Mouse (Mus musculus) CH12.LX (cell line): Measurements from ENCODE around the gene T. TPM values are rescaled to one million over a fixed set of nuclear protein-coding genes. Genes with fewer than 3 reads are reported as not detected.

Experiments used
- DNase-seq: peaks from one replicate; pipeline ENCODE4 v3.0.0-alpha.2; 2013; ENCODE audit errors: extremely low read depth
- H3K27ac ChIP-seq: 2 replicates; pipeline ENCODE4 v1.5.1; 2012; ENCODE audit warnings: low read depth, mild to moderate bottlenecking, control low read depth, moderate library complexity; ENCODE audit not compliant: insufficient read depth
- H3K27me3 ChIP-seq: replicated peaks from 2 replicates; pipeline ENCODE3; 2012; ENCODE audit warnings: inconsistent platforms
- H3K36me3 ChIP-seq, 2 experiments: replicated peaks in 1 of 2; 2 replicates each; pipeline versions ENCODE3 to v1.6.1; 2012; ENCODE audit warnings: inconsistent platforms in 1 of 2, low read length in 1 of 2, mild to moderate bottlenecking in 1 of 2, mixed read lengths in 1 of 2, moderate library complexity in 1 of 2; ENCODE audit not compliant: control insufficient read depth in 1 of 2, insufficient read depth in 1 of 2
- H3K4me1 ChIP-seq, 2 experiments: 2 replicates each; pipeline ENCODE4 v1.6.1; 2012; ENCODE audit warnings: inconsistent platforms in 1 of 2, moderate library complexity in 1 of 2; ENCODE audit not compliant: insufficient read depth in 2 of 2, control insufficient read depth in 1 of 2
- H3K4me2 ChIP-seq: 2 replicates; pipeline ENCODE4 v1.6.1; 2012; ENCODE audit warnings: low read depth, mild to moderate bottlenecking, control low read depth; ENCODE audit not compliant: poor library complexity, insufficient read depth, severe bottlenecking
- H3K4me3 ChIP-seq, 3 experiments: fragments of 150-350 bp in 1 of 3; sonication (generic) in 1 of 3; replicated peaks in 1 of 3; 2 replicates each; pipeline versions ENCODE3 to v1.5.1; 2011 to 2012; ENCODE audit warnings: low read depth in 2 of 3, low read length in 2 of 3, mild to moderate bottlenecking in 2 of 3, moderate library complexity in 2 of 3, control low read depth in 1 of 3, improper control_type of control experiment in 1 of 3, inconsistent platforms in 1 of 3, mixed read lengths in 1 of 3; ENCODE audit not compliant: poor library complexity in 1 of 3
- H3K79me2 ChIP-seq: replicated peaks from 2 replicates; pipeline ENCODE4 v1.6.1; 2012; ENCODE audit warnings: mild to moderate bottlenecking, moderate library complexity; ENCODE audit not compliant: control insufficient read depth, poor library complexity, insufficient read depth, severe bottlenecking; ENCODE audit errors: extremely low read depth
- H3K9ac ChIP-seq: 2 replicates; pipeline ENCODE4 v1.6.1; 2012; ENCODE audit warnings: low read depth, mild to moderate bottlenecking, control low read depth, moderate library complexity; ENCODE audit not compliant: insufficient read depth
- H3K9me3 ChIP-seq: replicated peaks from 2 replicates; pipeline ENCODE3; 2012; ENCODE audit warnings: low read length, inconsistent platforms, mixed read lengths
- CHD1 ChIP-seq: IDR thresholded peaks from 2 replicates; pipeline ENCODE4 v1.6.1; 2012; ENCODE audit warnings: low read depth, low read length, improper control_type of control experiment, inconsistent platforms
- CHD2 ChIP-seq: IDR thresholded peaks from 2 replicates; pipeline ENCODE4 v1.6.1; 2011; ENCODE audit warnings: low read length, improper control_type of control experiment
- E2F4 ChIP-seq: IDR thresholded peaks from 2 replicates; pipeline ENCODE4 v1.6.1; 2011; ENCODE audit warnings: low read depth, low read length, improper control_type of control experiment; ENCODE audit not compliant: insufficient replicate concordance
- ELF1 ChIP-seq: IDR thresholded peaks from 2 replicates; pipeline ENCODE4 v1.6.1; 2014; ENCODE audit warnings: low read depth, mild to moderate bottlenecking, inconsistent platforms, low read length, improper control_type of control experiment
- IRF4 ChIP-seq: IDR thresholded peaks from 2 replicates; pipeline ENCODE4 v1.6.1; 2014; ENCODE audit warnings: low read depth, mild to moderate bottlenecking, inconsistent platforms, low read length, improper control_type of control experiment
- JUN ChIP-seq: IDR thresholded peaks from 2 replicates; pipeline ENCODE4 v1.6.1; 2011; ENCODE audit warnings: low read depth, mild to moderate bottlenecking, low read length, improper control_type of control experiment, moderate library complexity; ENCODE audit not compliant: insufficient read depth
- MAFK ChIP-seq: IDR thresholded peaks from 2 replicates; pipeline ENCODE4 v1.6.1; 2011; ENCODE audit warnings: low read length, improper control_type of control experiment; ENCODE audit not compliant: insufficient replicate concordance
- MEF2A ChIP-seq: IDR thresholded peaks from 2 replicates; pipeline ENCODE4 v1.6.1; 2014; ENCODE audit warnings: low read depth, mild to moderate bottlenecking, inconsistent platforms, low read length, improper control_type of control experiment, borderline replicate concordance
- MYC ChIP-seq: IDR thresholded peaks from 2 replicates; pipeline ENCODE4 v1.6.1; 2011; ENCODE audit warnings: low read depth, mild to moderate bottlenecking, improper control_type of control experiment, low read length
- NRF1 ChIP-seq: IDR thresholded peaks from 2 replicates; pipeline ENCODE4 v1.6.1; 2014; ENCODE audit warnings: low read depth, mild to moderate bottlenecking, inconsistent platforms, low read length, improper control_type of control experiment, moderate library complexity
- PAX5 ChIP-seq: IDR thresholded peaks from 2 replicates; pipeline ENCODE4 v1.6.1; 2012; ENCODE audit warnings: low read length, inconsistent platforms, mixed read lengths
- POLR2A ChIP-seq: IDR thresholded peaks from 2 replicates; pipeline ENCODE4 v1.6.1; 2011; ENCODE audit warnings: low read depth, mild to moderate bottlenecking, improper control_type of control experiment, low read length
- POLR2AphosphoS2 ChIP-seq: IDR thresholded peaks from 2 replicates; pipeline ENCODE4 v1.6.1; 2011; ENCODE audit warnings: low read depth, low read length, improper control_type of control experiment
- RAD21 ChIP-seq: IDR thresholded peaks from 2 replicates; pipeline ENCODE4 v1.6.1; 2011; ENCODE audit warnings: low read depth, mild to moderate bottlenecking, low read length, improper control_type of control experiment, moderate library complexity
- RCOR1 ChIP-seq: conservative IDR thresholded peaks from 2 replicates; pipeline ENCODE4 v1.6.1; 2012; ENCODE audit warnings: low read depth, mild to moderate bottlenecking, inconsistent platforms, low read length, improper control_type of control experiment
- TBP ChIP-seq: conservative IDR thresholded peaks from 2 replicates; pipeline ENCODE4 v1.6.1; 2011; ENCODE audit warnings: low read depth, low read length, improper control_type of control experiment
- TCF12 ChIP-seq: IDR thresholded peaks from 2 replicates; pipeline ENCODE4 v1.6.1; 2014; ENCODE audit warnings: low read depth, mild to moderate bottlenecking, inconsistent platforms, low read length, improper control_type of control experiment
- USF1 ChIP-seq: IDR thresholded peaks from 2 replicates; pipeline ENCODE4 v1.6.1; 2014; ENCODE audit warnings: low read depth, mild to moderate bottlenecking, inconsistent platforms, low read length, improper control_type of control experiment
- USF2 ChIP-seq: conservative IDR thresholded peaks from 2 replicates; pipeline ENCODE4 v1.6.1; 2011; ENCODE audit warnings: low read depth, low read length, improper control_type of control experiment
- ZKSCAN1 ChIP-seq: IDR thresholded peaks from 2 replicates; pipeline ENCODE4 v1.6.1; 2012; ENCODE audit warnings: low read depth, inconsistent platforms, low read length, improper control_type of control experiment, borderline replicate concordance
- ZNF384 ChIP-seq: IDR thresholded peaks from 2 replicates; pipeline ENCODE4 v1.6.1; 2012; ENCODE audit warnings: low read depth, low read length, improper control_type of control experiment, inconsistent platforms
- dilution Hi-C: fragments of 300-500 bp; cut with MboI; formaldehyde crosslinking; loops from 2 replicates; pipeline ENCODE4 v1.14.3; 2020; ENCODE audit warnings: low sequenced_read_pairs; ENCODE audit not compliant: extremely low pct_unique_long_range_greater_than_20kb, extremely low pct_ligation_motif_present
- in situ Hi-C: fragments of 300-500 bp; cut with MboI; formaldehyde crosslinking; loops from 3 replicates; pipeline ENCODE4 v1.14.3; 2019; ENCODE audit warnings: low sequenced_read_pairs, low pct_ligation_motif_present, low pct_unique_long_range_greater_than_20kb, mixed read lengths
- polyA plus RNA-seq: library from polyadenylated mRNA; unstranded; fragments of >175 nt; gene quantifications from 2 replicates; pipeline ENCODE4 v1.2.1, GENCODE M21; 2012; ENCODE audit warnings: low read depth; ENCODE audit not compliant: insufficient read length
- total RNA-seq, 2 experiments: library from RNA; depleted of rRNA; stranded (reverse); fragments of 300-350 nt in 1 of 2; fragments of >200 nt in 1 of 2; gene quantifications; 2 replicates each; pipeline ENCODE4 v1.2.3; 2012 to 2014

Gene T
- total and polyA plus RNA-seq, 3 experiments, result 0.17 TPM; not detected in 2

DNA sequence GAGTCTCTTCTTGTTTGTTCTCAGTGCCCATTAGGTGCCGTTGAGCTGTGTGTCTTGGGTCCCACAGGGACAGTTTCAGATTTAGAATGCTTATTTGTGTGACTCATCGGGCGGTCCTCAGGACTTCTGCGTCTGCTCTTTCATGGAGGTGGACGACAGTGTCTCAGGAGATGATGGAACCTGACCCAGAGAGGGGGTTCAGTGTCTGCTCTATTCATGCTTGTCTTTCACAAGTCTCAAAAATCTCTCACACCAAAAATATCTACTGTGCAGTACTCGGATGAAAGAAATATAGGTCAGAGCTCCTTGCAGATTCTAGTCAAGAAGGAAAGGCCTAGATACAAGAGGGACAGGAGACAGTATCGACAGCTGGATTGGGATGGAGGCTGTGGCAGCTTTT is 48.7 kb downstream of the T start:
- Histone ChIP-seq H3K4me2 (no peak overlapping the region), H3K9me3 (peaks cover 3% of the 10 kb centered on the region), H3K79me2 (no peaks in the 10 kb centered on the region), H3K4me1 (no peaks in the 10 kb centered on the region), H3K27me3 (peaks cover 15% of the 10 kb centered on the region), H3K4me3 (no peak overlapping the region), H3K27ac (no peak overlapping the region), H3K36me3 (no peaks in the 10 kb centered on the region), H3K9ac (no peak overlapping the region)
- no peak for TF ChIP-seq CHD1
- no peak for TF ChIP-seq CHD2
- no peak for TF ChIP-seq ZKSCAN1
- no peak for TF ChIP-seq NRF1
- TF ChIP-seq USF1, result no peak
- TF ChIP-seq TBP, result no peak
- no peak for TF ChIP-seq PAX5
- TF ChIP-seq MYC, result no peak
- no peak for TF ChIP-seq RCOR1
- no peak for TF ChIP-seq JUN
- no peak for TF ChIP-seq MAFK
- TF ChIP-seq TCF12, result no peak
- no peak for TF ChIP-seq IRF4
- no peak for TF ChIP-seq USF2
- no peak for DNase-seq
- dilution Hi-C loops (no loop called here), in situ Hi-C loops (no loop called here)

GRCm38 (mm10) chr17:8484246-8484645 is 50.0 kb downstream of the T start:
- no peaks in the 10 kb centered on the region for H3K4me1 ChIP-seq
- no peak overlapping the region for H3K9ac ChIP-seq
- H3K4me2 ChIP-seq, result no peak overlapping the region
- dilution Hi-C loops, result no loop called here
- H3K27ac ChIP-seq, result no peak overlapping the region
- H3K4me3 ChIP-seq, result no peak overlapping the region
- no peak for TF ChIP-seq USF2
- no peak for TF ChIP-seq CHD1
- no peak for TF ChIP-seq E2F4
- no peak for TF ChIP-seq POLR2A
- TF ChIP-seq MEF2A, result no peak
- TF ChIP-seq RAD21, result no peak
- TF ChIP-seq ZNF384, result no peak
- TF ChIP-seq POLR2AphosphoS2, result no peak
- no peak for TF ChIP-seq MYC
- TF ChIP-seq NRF1, result no peak
- TF ChIP-seq ELF1, result no peak
- no peak for TF ChIP-seq RCOR1
- TF ChIP-seq TCF12, result no peak
- peaks cover 17% of the 10 kb centered on the region for H3K27me3 ChIP-seq
- H3K36me3 ChIP-seq, result no peaks in the 10 kb centered on the region
- in situ Hi-C loops, result no loop called here
- no peaks in the 10 kb centered on the region for H3K79me2 ChIP-seq
- H3K9me3 ChIP-seq, result no peaks in the 10 kb centered on the region
- no peak for DNase-seq
